Mouse (Mus musculus): ENCODE measurements around the gene Trim41. TPM values are rescaled to one million over a fixed set of nuclear protein-coding genes. Genes with fewer than 3 reads are reported as not detected.
"Not testable (repeated sequence)": the region's sequence is repeated elsewhere in the genome, so short reads cannot be mapped to it uniquely, and the experiment has no call there.

Gene Trim41
- 3.5 and 5.5 TPM in 2 replicates for polyA plus RNA-seq (2015; fragmentation: Nextera tagmentation; extraction: Ambion mirVana)

GRCm38 (mm10) chr11:48816800-48817665 is at the start of gene Trim41:
Trim41 (minus strand) TSS chr11:48817353.
- DNase-seq (ENCODE audit: low spot score): peak; percentile 99

GRCm38 (mm10) chr11:48866481-48866880 is 49.3 kb upstream of the Trim41 start:
- DNase-seq (ENCODE audit: low spot score): no peak

- DNase-seq (ENCODE audit: low spot score): no peak
Observed at GRCm38 (mm10) chr11:48863808-48864207, 46.7 kb upstream of the Trim41 start.

- no peak for DNase-seq (ENCODE audit: low spot score)
Observed at GRCm38 (mm10) chr11:48862784-48863319, 45.7 kb upstream of the Trim41 start.

- peak; percentile 76 for DNase-seq (ENCODE audit: low spot score)
Observed at GRCm38 (mm10) chr11:48859014-48859413, 41.9 kb upstream of the Trim41 start.

- DNase-seq (ENCODE audit: low spot score): peak; percentile 90
Observed at GRCm38 (mm10) chr11:48853474-48854180, 36.5 kb upstream of the Trim41 start.

GRCm38 (mm10) chr11:48852624-48853473 is 35.7 kb upstream of the Trim41 start:
- DNase-seq (ENCODE audit: low spot score): no peak

GRCm38 (mm10) chr11:48852190-48852589 is 35.0 kb upstream of the Trim41 start:
- no peak for DNase-seq (ENCODE audit: low spot score)

GRCm38 (mm10) chr11:48851270-48851995 is 34.3 kb upstream of the Trim41 start:
- DNase-seq (ENCODE audit: low spot score): no peak

GRCm38 (mm10) chr11:48850240-48850639 is 33.1 kb upstream of the Trim41 start:
- no peak for DNase-seq (ENCODE audit: low spot score)

GRCm38 (mm10) chr11:48846881-48847280 is 29.7 kb upstream of the Trim41 start:
- DNase-seq (ENCODE audit: low spot score): no peak

- not testable (repeated sequence) for DNase-seq (ENCODE audit: low spot score)
Observed at GRCm38 (mm10) chr11:48846362-48846761, 29.2 kb upstream of the Trim41 start.

GRCm38 (mm10) chr11:48845244-48845815 is 28.2 kb upstream of the Trim41 start:
- DNase-seq (ENCODE audit: low spot score): no peak

- no peak for DNase-seq (ENCODE audit: low spot score)
Observed at GRCm38 (mm10) chr11:48844309-48844708, 27.2 kb upstream of the Trim41 start.

- DNase-seq (ENCODE audit: low spot score): no peak
Observed at GRCm38 (mm10) chr11:48843202-48843601, 26.0 kb upstream of the Trim41 start.

GRCm38 (mm10) chr11:48842378-48842792 is 25.2 kb upstream of the Trim41 start:
- no peak for DNase-seq (ENCODE audit: low spot score)

GRCm38 (mm10) chr11:48841213-48841612 is 24.1 kb upstream of the Trim41 start:
- no peak for DNase-seq (ENCODE audit: low spot score)

GRCm38 (mm10) chr11:48840805-48841204 is 23.7 kb upstream of the Trim41 start:
- no peak for DNase-seq (ENCODE audit: low spot score)

GRCm38 (mm10) chr11:48838879-48839680 is 21.9 kb upstream of the Trim41 start:
- no peak for DNase-seq (ENCODE audit: low spot score)

All from thymus, postnatal 0 days (tissue).